Mouse (Mus musculus) G1E (cell line): Measurements from ENCODE around the gene Olfr140. TPM values are rescaled to one million over a fixed set of nuclear protein-coding genes. Genes with fewer than 3 reads are reported as not detected.

Experiments
- ATAC-seq: 2 replicates; pipeline ENCODE4 v1.8.0; 2016; ENCODE audit warnings: mild to moderate bottlenecking; ENCODE audit not compliant: insufficient number of reproducible peaks, poor library complexity, low FRiP score, severe bottlenecking; ENCODE audit errors: extremely low read depth
- DNase-seq: peaks from one replicate; pipeline ENCODE4 v3.0.0; 2012; ENCODE audit warnings: low spot score
- H3K27me3 ChIP-seq: 2 replicates; pipeline ENCODE4 v1.6.1; 2012; ENCODE audit warnings: mild to moderate bottlenecking, low read length, inconsistent platforms; ENCODE audit not compliant: insufficient read depth
- H3K36me3 ChIP-seq: replicated peaks from 2 replicates; pipeline ENCODE3; 2012; ENCODE audit warnings: mild to moderate bottlenecking, inconsistent platforms
- H3K4me1 ChIP-seq: 2 replicates; pipeline ENCODE4 v1.6.1; 2012; ENCODE audit warnings: low read depth, low read length, inconsistent platforms, mixed read lengths; ENCODE audit not compliant: insufficient read depth
- H3K4me3 ChIP-seq: 2 replicates; pipeline ENCODE4 v1.5.1; 2012; ENCODE audit warnings: low read depth, mild to moderate bottlenecking, inconsistent platforms, low read length, moderate library complexity, mixed read lengths
- H3K9me3 ChIP-seq: replicated peaks from 2 replicates; pipeline ENCODE4 v1.6.1; 2012; ENCODE audit warnings: inconsistent platforms
- CTCF ChIP-seq: IDR thresholded peaks from 2 replicates; pipeline ENCODE4 v1.5.1; 2012; ENCODE audit warnings: low read depth, low read length, inconsistent platforms, mixed read lengths
- GATA1 ChIP-seq: IDR thresholded peaks from 2 replicates; pipeline ENCODE4 v1.6.1; 2012; ENCODE audit warnings: borderline replicate concordance, low read length, inconsistent platforms, mixed read lengths
- GATA2 ChIP-seq: IDR thresholded peaks from 2 replicates; pipeline ENCODE4 v1.6.1; 2012; ENCODE audit warnings: low read depth, low read length, inconsistent platforms, borderline replicate concordance
- POLR2AphosphoS5 ChIP-seq: IDR thresholded peaks from 2 replicates; pipeline ENCODE4 v1.6.1; 2012; ENCODE audit warnings: low read depth, low read length, inconsistent platforms; ENCODE audit not compliant: insufficient replicate concordance
- TAL1 ChIP-seq: conservative IDR thresholded peaks from 2 replicates; pipeline ENCODE4 v1.6.1; 2012; ENCODE audit warnings: low read depth, low read length, inconsistent platforms, mixed read lengths
- polyA plus RNA-seq: library from polyadenylated mRNA; stranded (reverse); fragments of >175 nt; gene quantifications from 2 replicates; pipeline ENCODE4 v1.2.3, GENCODE M21; 2012
- total RNA-seq, 2 experiments: library from RNA; stranded (forward) in 1 of 2; stranded (reverse) in 1 of 2; fragments of 200-1000 nt in 1 of 2; fragments of >200 nt in 1 of 2; fragmentation: Nextera tagmentation in 1 of 2; gene quantifications; 2 replicates each; pipeline ENCODE4 v1.2.3; 2014 to 2017

The Olfr140 gene
- total RNA-seq (2014; fragmentation: Nextera tagmentation) (not detected in 2 replicates), total RNA-seq (2017) (0.05 and 0.12 TPM in 2 replicates), polyA plus RNA-seq (not detected in 2 replicates)

GRCm38 (mm10) chr2:90063494-90063893 is at the start of gene Olfr140:
Olfr140 (minus strand) TSS chr2:90063594.
- Histone ChIP-seq H3K36me3 (no peaks in the 10 kb centered on the region), H3K9me3 (no peaks in the 10 kb centered on the region), H3K4me3 (no peak within 1 kb of the TSS), H3K4me1 (no peaks in the 10 kb centered on the region), H3K27me3 (no peaks in the 10 kb centered on the region)
- TF ChIP-seq CTCF (no peak), GATA1 (no peak), POLR2AphosphoS5 (no peak), GATA2 (no peak), TAL1 (no peak)
- no peak for ATAC-seq
- DNase-seq, result no peak

GRCm38 (mm10) chr2:90070065-90070464 is 6.7 kb upstream of the Olfr140 start:
- peaks cover 6% of the 10 kb centered on the region for H3K9me3 ChIP-seq
- no peaks in the 10 kb centered on the region for H3K4me1 ChIP-seq
- no peaks in the 10 kb centered on the region for H3K27me3 ChIP-seq
- no peak for DNase-seq
- no peak for ATAC-seq
- H3K4me3 ChIP-seq, result no peak overlapping the region
- H3K36me3 ChIP-seq, result no peaks in the 10 kb centered on the region
- TF ChIP-seq TAL1 (no peak), POLR2AphosphoS5 (no peak), CTCF (no peak), GATA1 (no peak), GATA2 (no peak)

GRCm38 (mm10) chr2:90035037-90035436 is 28.4 kb downstream of the Olfr140 start, which contains the start of gene Olfr1265:
Olfr1265 (plus strand) TSS chr2:90035337.
- Histone ChIP-seq H3K9me3 (peaks cover 9% of the 10 kb centered on the region), H3K36me3 (no peaks in the 10 kb centered on the region), H3K4me1 (no peaks in the 10 kb centered on the region), H3K4me3 (no peak within 1 kb of the TSS), H3K27me3 (no peaks in the 10 kb centered on the region)
- DNase-seq (no peak), ATAC-seq (no peak)
- TF ChIP-seq GATA2 (no peak), GATA1 (no peak), TAL1 (no peak), POLR2AphosphoS5 (no peak), CTCF (no peak)

GRCm38 (mm10) chr2:90025477-90025876 is 37.9 kb downstream of the Olfr140 start, which contains the start of gene Olfr1264:
Olfr1264 (minus strand) TSS chr2:90025577.
- Histone ChIP-seq H3K27me3 (no peaks in the 10 kb centered on the region), H3K4me3 (no peak within 1 kb of the TSS), H3K36me3 (no peaks in the 10 kb centered on the region), H3K4me1 (no peaks in the 10 kb centered on the region), H3K9me3 (peaks cover 8% of the 10 kb centered on the region)
- ATAC-seq, result no peak
- no peak for DNase-seq
- no peak for TF ChIP-seq GATA2
- no peak for TF ChIP-seq TAL1
- TF ChIP-seq GATA1, result no peak
- TF ChIP-seq POLR2AphosphoS5, result no peak

GRCm38 (mm10) chr2:90011831-90012230 is 51.6 kb downstream of the Olfr140 start, which contains the start of gene Olfr1263:
Olfr1263 (plus strand) TSS chr2:90012131.
- Histone ChIP-seq H3K4me3 (no peak within 1 kb of the TSS), H3K4me1 (no peaks in the 10 kb centered on the region), H3K27me3 (no peaks in the 10 kb centered on the region), H3K36me3 (no peaks in the 10 kb centered on the region), H3K9me3 (no peaks in the 10 kb centered on the region)
- DNase-seq (no peak), ATAC-seq (no peak)
- TF ChIP-seq POLR2AphosphoS5 (no peak), CTCF (no peak), TAL1 (no peak), GATA2 (no peak)

GRCm38 (mm10) chr2:89999845-90000244 is 63.5 kb downstream of the Olfr140 start, which contains the start of gene Olfr1262:
Olfr1262 (plus strand) TSS chr2:90000145.
- Histone ChIP-seq H3K4me1 (no peaks in the 10 kb centered on the region), H3K9me3 (no peaks in the 10 kb centered on the region), H3K36me3 (no peaks in the 10 kb centered on the region), H3K27me3 (no peaks in the 10 kb centered on the region), H3K4me3 (no peak within 1 kb of the TSS)
- DNase-seq, result no peak
- ATAC-seq, result no peak
- TF ChIP-seq GATA2, result no peak
- no peak for TF ChIP-seq GATA1
- TF ChIP-seq CTCF, result no peak
- no peak for TF ChIP-seq TAL1
- no peak for TF ChIP-seq POLR2AphosphoS5

Other genes with a start within 250 kb of the Olfr140 start
- not detected in 2 replicates for gene Olfr1256, start 222.0 kb downstream of the Olfr140 start, total RNA-seq (2014; fragmentation: Nextera tagmentation)
- 0.06 and 0.11 TPM in 2 replicates for gene Olfr1256, start 222.0 kb downstream of the Olfr140 start, total RNA-seq (2017)
- gene Olfr1256, start 222.0 kb downstream of the Olfr140 start, polyA plus RNA-seq, result not detected in 2 replicates
- gene Olfr48, start 215.4 kb downstream of the Olfr140 start, total RNA-seq (2014; fragmentation: Nextera tagmentation), result not detected in 2 replicates
- gene Olfr48, start 215.4 kb downstream of the Olfr140 start, total RNA-seq (2017), result not detected in 2 replicates
- not detected in 2 replicates for gene Olfr48, start 215.4 kb downstream of the Olfr140 start, polyA plus RNA-seq
- not detected in 2 replicates for gene Olfr1257, start 185.2 kb downstream of the Olfr140 start, total RNA-seq (2014; fragmentation: Nextera tagmentation)
- 0.16 TPM in 1 of 2 replicates, not detected in the other for gene Olfr1257, start 185.2 kb downstream of the Olfr140 start, total RNA-seq (2017)
- gene Olfr1257, start 185.2 kb downstream of the Olfr140 start, polyA plus RNA-seq, result not detected in 2 replicates
- gene Olfr1258, start 136.3 kb downstream of the Olfr140 start, total RNA-seq (2014; fragmentation: Nextera tagmentation), result not detected in 2 replicates
- 0.11 and 0.12 TPM in 2 replicates for gene Olfr1258, start 136.3 kb downstream of the Olfr140 start, total RNA-seq (2017)
- gene Olfr1258, start 136.3 kb downstream of the Olfr140 start, polyA plus RNA-seq, result not detected in 2 replicates
- not detected in 2 replicates for gene Olfr1259, start 114.9 kb downstream of the Olfr140 start, total RNA-seq (2014; fragmentation: Nextera tagmentation)
- gene Olfr1259, start 114.9 kb downstream of the Olfr140 start, total RNA-seq (2017), result 0.05 and 0.17 TPM in 2 replicates
- not detected in 2 replicates for gene Olfr1259, start 114.9 kb downstream of the Olfr140 start, polyA plus RNA-seq
- not detected in 2 replicates for gene Olfr1260, start 89.3 kb downstream of the Olfr140 start, total RNA-seq (2014; fragmentation: Nextera tagmentation)
- gene Olfr1260, start 89.3 kb downstream of the Olfr140 start, total RNA-seq (2017), result 0.06 and 0.11 TPM in 2 replicates
- gene Olfr1260, start 89.3 kb downstream of the Olfr140 start, polyA plus RNA-seq, result not detected in 2 replicates
- not detected in 2 replicates for gene Olfr1261, start 72.4 kb downstream of the Olfr140 start, total RNA-seq (2014; fragmentation: Nextera tagmentation)
- gene Olfr1261, start 72.4 kb downstream of the Olfr140 start, total RNA-seq (2017), result 0.35 and 0.76 TPM in 2 replicates
- gene Olfr1261, start 72.4 kb downstream of the Olfr140 start, polyA plus RNA-seq, result not detected in 2 replicates
- gene Olfr1262, start 63.4 kb downstream of the Olfr140 start, total RNA-seq (2014; fragmentation: Nextera tagmentation), result not detected in 2 replicates
- 0.06 and 0.11 TPM in 2 replicates for gene Olfr1262, start 63.4 kb downstream of the Olfr140 start, total RNA-seq (2017)
- gene Olfr1262, start 63.4 kb downstream of the Olfr140 start, polyA plus RNA-seq, result not detected in 2 replicates
- gene Olfr1263, start 51.5 kb downstream of the Olfr140 start, total RNA-seq (2014; fragmentation: Nextera tagmentation), result not detected in 2 replicates
- 0.06 and 0.11 TPM in 2 replicates for gene Olfr1263, start 51.5 kb downstream of the Olfr140 start, total RNA-seq (2017)
- not detected in 2 replicates for gene Olfr1263, start 51.5 kb downstream of the Olfr140 start, polyA plus RNA-seq
- gene Olfr1264, start 38.0 kb downstream of the Olfr140 start, total RNA-seq (2014; fragmentation: Nextera tagmentation), result not detected in 2 replicates
- 0.06 and 0.22 TPM in 2 replicates for gene Olfr1264, start 38.0 kb downstream of the Olfr140 start, total RNA-seq (2017)
- not detected in 2 replicates for gene Olfr1264, start 38.0 kb downstream of the Olfr140 start, polyA plus RNA-seq
- not detected in 2 replicates for gene Olfr1265, start 28.3 kb downstream of the Olfr140 start, total RNA-seq (2014; fragmentation: Nextera tagmentation)
- 0.38 TPM in 1 of 2 replicates, not detected in the other for gene Olfr1265, start 28.3 kb downstream of the Olfr140 start, total RNA-seq (2017)
- not detected in 2 replicates for gene Olfr1265, start 28.3 kb downstream of the Olfr140 start, polyA plus RNA-seq
- not detected in 2 replicates for gene Olfr1269, start 57.8 kb upstream of the Olfr140 start, total RNA-seq (2014; fragmentation: Nextera tagmentation)
- gene Olfr1269, start 57.8 kb upstream of the Olfr140 start, total RNA-seq (2017), result 0.33 TPM in 1 of 2 replicates, not detected in the other
- not detected in 2 replicates for gene Olfr1269, start 57.8 kb upstream of the Olfr140 start, polyA plus RNA-seq
- not detected in 2 replicates for gene Olfr32, start 78.7 kb upstream of the Olfr140 start, total RNA-seq (2014; fragmentation: Nextera tagmentation)
- gene Olfr32, start 78.7 kb upstream of the Olfr140 start, total RNA-seq (2017), result 0.12 and 0.16 TPM in 2 replicates
- gene Olfr32, start 78.7 kb upstream of the Olfr140 start, polyA plus RNA-seq, result not detected in 2 replicates
- not detected in 2 replicates for gene Olfr1270, start 89.5 kb upstream of the Olfr140 start, total RNA-seq (2014; fragmentation: Nextera tagmentation)
- 0.12 and 0.27 TPM in 2 replicates for gene Olfr1270, start 89.5 kb upstream of the Olfr140 start, total RNA-seq (2017)
- gene Olfr1270, start 89.5 kb upstream of the Olfr140 start, polyA plus RNA-seq, result not detected in 2 replicates
- gene Olfr1506, start 160.9 kb upstream of the Olfr140 start, total RNA-seq (2014; fragmentation: Nextera tagmentation), result not detected in 2 replicates
- not detected in 2 replicates for gene Olfr1506, start 160.9 kb upstream of the Olfr140 start, total RNA-seq (2017)
- not detected in 2 replicates for gene Olfr1506, start 160.9 kb upstream of the Olfr140 start, polyA plus RNA-seq
- gene Olfr142, start 194.0 kb upstream of the Olfr140 start, total RNA-seq (2014; fragmentation: Nextera tagmentation), result not detected in 2 replicates
- gene Olfr142, start 194.0 kb upstream of the Olfr140 start, total RNA-seq (2017), result 0.06 and 0.16 TPM in 2 replicates
- gene Olfr142, start 194.0 kb upstream of the Olfr140 start, polyA plus RNA-seq, result not detected in 2 replicates
- gene Olfr1271, start 207.4 kb upstream of the Olfr140 start, total RNA-seq (2014; fragmentation: Nextera tagmentation), result not detected in 2 replicates
- 0.05 and 0.06 TPM in 2 replicates for gene Olfr1271, start 207.4 kb upstream of the Olfr140 start, total RNA-seq (2017)
- gene Olfr1271, start 207.4 kb upstream of the Olfr140 start, polyA plus RNA-seq, result not detected in 2 replicates
- not detected in 2 replicates for gene Olfr1272, start 229.2 kb upstream of the Olfr140 start, total RNA-seq (2014; fragmentation: Nextera tagmentation)
- 0.05 and 0.06 TPM in 2 replicates for gene Olfr1272, start 229.2 kb upstream of the Olfr140 start, total RNA-seq (2017)
- gene Olfr1272, start 229.2 kb upstream of the Olfr140 start, polyA plus RNA-seq, result not detected in 2 replicates